Mouse (Mus musculus): ENCODE data around the gene Sh2b1. TPM values are rescaled to one million over a fixed set of nuclear protein-coding genes. Genes with fewer than 3 reads are reported as not detected.

The Sh2b1 gene
- polyA plus RNA-seq, 1 experiment from 2014 or later: 57.8 TPM

DNA sequence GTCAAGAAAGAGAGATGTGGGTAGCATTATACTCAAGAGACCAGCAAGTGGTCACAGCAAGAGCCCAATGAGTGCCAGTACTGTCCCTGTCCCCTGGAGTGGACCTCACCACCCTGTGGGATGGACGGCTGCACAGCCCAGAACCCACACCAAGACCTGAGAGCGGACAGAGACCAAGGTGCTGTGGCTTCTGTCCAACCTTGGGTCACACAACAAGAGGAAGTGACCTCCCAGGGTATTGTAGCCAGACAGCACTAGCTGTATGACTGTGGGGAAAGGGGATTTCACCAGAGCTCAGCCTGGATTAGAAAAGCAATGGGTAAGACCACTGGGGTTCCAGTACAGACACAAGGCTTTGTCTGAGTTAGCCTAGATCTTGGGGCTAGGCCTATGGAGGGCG lies 23.0 kb downstream of the Sh2b1 start:
- no peak overlapping the region for H3K9ac ChIP-seq
- no peak overlapping the region for H3K4me2 ChIP-seq
- no peaks in the 10 kb centered on the region for H3K9me3 ChIP-seq
- peaks cover 17% of the 10 kb centered on the region for H3K36me3 ChIP-seq
- no peak overlapping the region for H3K27ac ChIP-seq
- no peaks in the 10 kb centered on the region for H3K27me3 ChIP-seq
- no peak for ATAC-seq (ENCODE audit: insufficient number of reproducible peaks, insufficient read depth, low FRiP score, low TSS enrichment, low read depth)
- no peaks in the 10 kb centered on the region for H3K4me1 ChIP-seq
- WGBS: 88% methylated on average over 3 of the region's 3 CpGs
- H3K4me3 ChIP-seq: no peak overlapping the region

DNA sequence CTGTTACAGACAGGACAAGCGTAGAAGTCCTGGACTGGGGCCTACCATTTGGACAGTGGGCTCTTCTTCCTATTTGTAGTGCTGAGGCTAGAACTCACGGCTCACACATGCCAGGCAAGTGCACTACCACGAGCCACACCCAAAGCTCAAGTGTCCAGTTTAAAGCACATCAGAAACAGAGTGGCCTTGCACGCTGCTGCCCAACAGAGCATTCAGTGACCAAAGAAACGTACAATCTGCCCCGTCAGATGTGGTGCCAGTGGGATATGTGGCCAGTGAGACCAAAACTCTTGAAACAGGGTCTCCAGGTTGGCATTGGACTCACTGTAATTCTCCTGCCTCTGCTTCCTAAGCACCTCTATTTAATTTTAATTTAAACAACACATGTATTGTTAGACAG lies 24.6 kb downstream of the Sh2b1 start:
- ATAC-seq (ENCODE audit: insufficient number of reproducible peaks, insufficient read depth, low FRiP score, low TSS enrichment, low read depth): no peak
- Histone ChIP-seq H3K4me1 (no peaks in the 10 kb centered on the region), H3K9me3 (no peaks in the 10 kb centered on the region), H3K27ac (no peak overlapping the region), H3K9ac (no peak overlapping the region), H3K36me3 (peaks cover 34% of the 10 kb centered on the region), H3K27me3 (no peaks in the 10 kb centered on the region), H3K4me2 (no peak overlapping the region), H3K4me3 (no peak overlapping the region)
- WGBS: 86% methylated on average over 6 of the region's 6 CpGs

DNA sequence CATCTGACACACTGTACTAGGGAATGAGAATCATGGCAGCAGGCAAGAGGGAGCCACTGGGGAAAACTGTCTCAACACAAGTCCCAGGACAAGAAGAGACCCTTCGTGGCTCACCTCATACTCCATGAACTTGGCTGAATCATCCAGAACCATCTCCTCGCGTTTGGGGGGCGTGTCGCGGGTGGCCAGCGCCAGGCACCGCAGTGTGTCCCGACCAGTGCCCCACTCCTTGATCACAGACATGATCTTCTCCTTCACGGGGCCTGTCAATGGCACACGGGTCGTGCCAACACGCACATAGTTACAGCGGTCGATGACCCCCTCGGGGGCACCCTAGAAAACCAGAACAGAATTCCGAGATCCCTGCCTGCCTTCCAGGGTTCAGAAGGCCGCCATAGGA lies 25.2 kb downstream of the Sh2b1 start:
- Histone ChIP-seq H3K36me3 (peaks cover 40% of the 10 kb centered on the region), H3K4me2 (no peak overlapping the region), H3K27me3 (no peaks in the 10 kb centered on the region), H3K4me1 (no peaks in the 10 kb centered on the region), H3K27ac (no peak overlapping the region), H3K9me3 (no peaks in the 10 kb centered on the region), H3K9ac (no peak overlapping the region), H3K4me3 (no peak overlapping the region)
- ATAC-seq (ENCODE audit: insufficient number of reproducible peaks, insufficient read depth, low FRiP score, low TSS enrichment, low read depth): no peak
- 94% methylated on average over 18 of the region's 18 CpGs for WGBS

DNA sequence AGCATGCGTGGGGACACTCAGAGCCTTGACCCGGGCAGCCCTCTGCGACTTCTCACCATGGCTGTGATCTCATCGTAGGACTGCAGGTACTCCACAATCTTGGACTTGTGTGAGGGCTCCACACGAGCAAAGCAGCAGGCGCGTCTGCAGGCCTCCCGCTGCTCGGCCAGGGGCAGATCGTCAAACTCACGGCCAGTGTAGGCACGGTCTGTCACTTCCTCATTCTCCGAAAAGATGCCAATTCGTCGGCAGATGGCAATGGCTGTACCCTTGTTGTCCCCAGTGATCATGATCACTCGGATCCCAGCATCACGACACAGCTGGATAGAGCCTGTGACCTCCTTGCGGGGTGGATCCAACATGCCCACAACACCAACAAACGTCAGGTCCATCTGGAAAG lies 26.7 kb downstream of the Sh2b1 start:
- no peak for ATAC-seq (ENCODE audit: insufficient number of reproducible peaks, insufficient read depth, low FRiP score, low TSS enrichment, low read depth)
- H3K36me3 ChIP-seq: peaks cover 52% of the 10 kb centered on the region

DNA sequence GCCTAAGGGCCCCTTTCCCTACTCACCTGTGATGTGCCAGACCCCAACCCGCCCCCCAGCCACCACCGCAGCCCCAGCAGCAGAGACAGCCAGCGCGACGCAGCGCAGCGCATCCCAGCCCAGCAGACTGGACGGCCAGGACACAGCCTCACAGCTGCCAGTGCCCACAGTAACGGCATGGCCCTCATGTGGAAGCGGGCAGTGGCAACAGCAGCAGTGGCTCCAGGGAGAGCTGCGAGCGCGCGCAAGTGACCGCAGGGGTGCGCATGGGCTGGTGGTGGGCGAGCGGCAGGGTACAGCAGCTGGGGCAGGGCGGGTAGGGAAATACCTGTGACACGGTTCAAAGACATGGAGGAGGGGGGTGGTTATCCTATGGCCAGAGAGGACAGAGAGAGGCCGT lies 29.0 kb downstream of the Sh2b1 start:
- H3K27ac ChIP-seq: no peak overlapping the region
- H3K4me2 ChIP-seq: no peak overlapping the region
- H3K4me1 ChIP-seq: no peaks in the 10 kb centered on the region
- H3K36me3 ChIP-seq: peaks cover 69% of the 10 kb centered on the region
- ATAC-seq (ENCODE audit: insufficient number of reproducible peaks, insufficient read depth, low FRiP score, low TSS enrichment, low read depth): no peak
- no peaks in the 10 kb centered on the region for H3K9me3 ChIP-seq
- H3K27me3 ChIP-seq: no peaks in the 10 kb centered on the region
- no peak overlapping the region for H3K9ac ChIP-seq
- H3K4me3 ChIP-seq: no peak overlapping the region
- 90% methylated on average over 21 of the region's 21 CpGs for WGBS

More for the DNA sequence above, 26.7 kb downstream of the Sh2b1 start:
- Histone ChIP-seq H3K9ac (no peak overlapping the region), H3K27me3 (no peaks in the 10 kb centered on the region), H3K9me3 (no peaks in the 10 kb centered on the region), H3K4me1 (no peaks in the 10 kb centered on the region), H3K4me3 (no peak overlapping the region), H3K4me2 (no peak overlapping the region), H3K27ac (no peak overlapping the region)
- WGBS: 91% methylated on average over 19 of the region's 19 CpGs

DNA sequence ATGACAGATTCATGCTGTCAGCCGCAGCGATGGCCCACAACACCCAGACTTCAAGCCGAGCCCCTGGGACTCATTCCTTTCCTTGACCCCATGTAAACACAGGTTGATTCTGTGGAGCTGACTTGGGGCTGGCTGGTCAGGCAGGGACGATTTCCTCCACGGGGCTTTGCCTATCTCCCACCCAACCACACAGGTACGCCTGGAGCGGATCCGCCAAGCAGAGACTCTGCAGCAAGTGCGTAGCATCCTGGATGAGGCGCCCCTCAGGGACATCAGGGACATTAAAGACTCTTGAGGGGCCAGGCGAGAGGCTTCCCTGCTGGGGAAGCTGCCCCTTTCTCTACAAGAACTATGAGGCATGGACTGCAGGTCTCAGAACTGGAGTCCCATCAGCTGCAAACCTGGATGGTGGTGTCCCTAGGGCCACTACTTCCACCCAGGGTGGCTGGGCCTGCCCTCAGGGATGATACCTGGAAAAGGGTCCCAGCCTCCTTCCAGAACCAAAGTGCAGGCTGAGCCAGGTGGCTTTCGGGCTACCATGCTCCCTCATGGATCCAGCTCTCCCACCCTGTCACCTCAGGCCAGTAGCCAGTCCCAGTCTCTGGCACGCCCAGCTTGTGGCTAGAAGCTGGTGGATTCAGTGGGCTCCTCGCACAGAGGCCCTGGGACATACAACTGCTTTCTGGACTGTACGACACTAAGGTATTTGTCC lies 30.0 kb downstream of the Sh2b1 start:
- no peak for ATAC-seq (ENCODE audit: insufficient number of reproducible peaks, insufficient read depth, low FRiP score, low TSS enrichment, low read depth)
- no peak overlapping the region for H3K27ac ChIP-seq
- WGBS: 91% methylated on average over 15 of the region's 15 CpGs
- H3K9me3 ChIP-seq: no peaks in the 10 kb centered on the region
- no peaks in the 10 kb centered on the region for H3K27me3 ChIP-seq
- no peak overlapping the region for H3K4me2 ChIP-seq
- no peak overlapping the region for H3K9ac ChIP-seq
- H3K4me1 ChIP-seq: no peaks in the 10 kb centered on the region
- H3K36me3 ChIP-seq: peaks cover 75% of the 10 kb centered on the region
- no peak overlapping the region for H3K4me3 ChIP-seq

DNA sequence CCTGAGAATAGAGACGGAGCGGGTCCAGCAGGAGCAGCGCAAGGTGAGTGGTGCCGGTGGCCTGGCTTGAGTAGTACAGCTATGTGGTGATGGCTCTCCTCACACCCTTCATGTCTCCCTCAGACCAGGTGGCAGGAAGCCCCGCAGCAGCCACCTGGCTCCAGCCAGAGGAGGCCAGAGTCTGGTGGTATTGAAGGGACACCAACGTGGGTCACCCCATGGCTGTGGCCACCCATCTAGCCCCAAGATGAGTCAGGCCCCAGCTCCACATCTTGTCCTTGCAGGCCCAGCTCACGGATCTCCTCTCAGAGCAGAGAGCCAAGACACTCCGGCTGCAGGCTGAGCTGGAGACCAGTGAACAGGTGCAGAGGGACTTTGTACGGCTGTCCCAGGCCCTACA lies 30.7 kb downstream of the Sh2b1 start:
- no peak overlapping the region for H3K4me2 ChIP-seq
- no peak overlapping the region for H3K27ac ChIP-seq
- 93% methylated on average over 9 of the region's 9 CpGs for WGBS
- no peak overlapping the region for H3K9ac ChIP-seq
- H3K9me3 ChIP-seq: no peaks in the 10 kb centered on the region
- no peak overlapping the region for H3K4me3 ChIP-seq
- H3K27me3 ChIP-seq: no peaks in the 10 kb centered on the region
- ATAC-seq (ENCODE audit: insufficient number of reproducible peaks, insufficient read depth, low FRiP score, low TSS enrichment, low read depth): no peak
- no peaks in the 10 kb centered on the region for H3K4me1 ChIP-seq
- H3K36me3 ChIP-seq: peaks cover 79% of the 10 kb centered on the region

DNA sequence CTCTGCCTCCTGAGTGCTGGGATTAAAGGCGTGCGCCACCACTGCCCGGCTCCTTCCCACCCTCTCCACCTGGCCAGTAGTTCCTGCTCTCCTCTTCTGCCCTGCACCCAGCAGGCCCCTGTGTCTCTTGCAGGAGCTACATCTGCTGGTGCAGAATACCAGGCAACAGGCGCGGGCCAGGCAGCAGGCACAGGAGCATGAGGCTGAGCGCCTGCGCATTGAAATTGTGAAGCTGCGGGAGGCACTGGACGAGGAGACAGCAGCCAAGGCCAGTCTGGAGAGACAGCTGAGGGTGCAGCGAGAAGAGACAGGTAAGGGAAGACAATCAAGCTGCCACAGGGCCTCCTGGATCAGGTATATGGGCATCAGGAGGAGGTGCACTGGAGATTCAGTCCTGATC lies 31.2 kb downstream of the Sh2b1 start:
- Histone ChIP-seq H3K4me1 (no peaks in the 10 kb centered on the region), H3K4me2 (no peak overlapping the region), H3K36me3 (peaks cover 79% of the 10 kb centered on the region), H3K27ac (no peak overlapping the region), H3K9me3 (no peaks in the 10 kb centered on the region), H3K4me3 (no peak overlapping the region), H3K27me3 (no peaks in the 10 kb centered on the region), H3K9ac (no peak overlapping the region)
- ATAC-seq (ENCODE audit: insufficient number of reproducible peaks, insufficient read depth, low FRiP score, low TSS enrichment, low read depth): no peak
- WGBS: 97% methylated on average over 10 of the region's 10 CpGs

DNA sequence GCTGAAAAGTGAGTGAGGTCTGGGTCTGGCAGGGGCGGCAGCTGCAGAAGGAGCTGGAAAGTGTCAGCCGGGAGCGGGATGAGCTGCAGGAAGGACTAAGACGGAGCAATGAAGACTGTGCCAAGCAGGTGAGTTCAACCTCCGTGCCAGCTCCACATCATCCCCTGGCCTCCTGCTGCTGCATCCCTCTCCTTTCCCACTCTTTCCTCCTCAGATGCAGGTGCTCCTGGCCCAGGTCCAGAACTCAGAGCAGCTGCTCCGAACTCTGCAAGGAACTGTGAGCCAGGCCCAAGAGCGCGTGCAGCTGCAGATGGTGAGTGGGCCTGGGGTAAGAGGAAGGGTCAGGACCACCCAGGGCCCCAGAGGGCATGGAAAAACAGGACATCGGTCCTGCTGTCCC lies 35.1 kb downstream of the Sh2b1 start:
- ATAC-seq (ENCODE audit: insufficient number of reproducible peaks, insufficient read depth, low FRiP score, low TSS enrichment, low read depth): no peak
- WGBS: 82% methylated on average over 9 of the region's 9 CpGs
- H3K36me3 ChIP-seq: peaks cover 55% of the 10 kb centered on the region
- no peaks in the 10 kb centered on the region for H3K9me3 ChIP-seq
- H3K4me2 ChIP-seq: no peak overlapping the region
- H3K4me3 ChIP-seq: no peak overlapping the region
- no peaks in the 10 kb centered on the region for H3K27me3 ChIP-seq
- no peak overlapping the region for H3K27ac ChIP-seq
- no peaks in the 10 kb centered on the region for H3K4me1 ChIP-seq
- H3K9ac ChIP-seq: no peak overlapping the region

DNA sequence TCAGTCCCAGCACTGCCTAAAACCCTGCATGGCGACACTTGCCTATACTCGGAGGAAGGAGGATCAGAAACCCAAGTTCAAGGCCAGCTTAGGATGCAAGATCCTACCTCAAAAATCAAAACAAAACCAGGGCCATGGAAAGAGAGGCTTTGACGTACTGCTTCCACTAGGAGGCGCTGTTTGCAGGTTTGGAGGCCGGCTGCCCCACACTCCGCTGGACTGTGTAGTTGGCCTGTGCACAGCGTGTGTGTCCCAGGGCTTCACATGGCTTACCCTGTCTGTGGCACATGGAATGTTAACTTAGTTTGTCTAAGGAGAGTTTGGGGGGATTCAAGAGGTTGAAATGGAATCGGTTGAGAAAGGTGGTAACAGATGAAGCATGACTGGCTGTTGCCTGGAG lies 38.4 kb downstream of the Sh2b1 start:
- no peaks in the 10 kb centered on the region for H3K4me1 ChIP-seq
- H3K9me3 ChIP-seq: no peaks in the 10 kb centered on the region
- no peaks in the 10 kb centered on the region for H3K27me3 ChIP-seq
- H3K9ac ChIP-seq: no peak overlapping the region
- H3K36me3 ChIP-seq: peaks cover 45% of the 10 kb centered on the region
- 18% methylated on average over 8 of the region's 8 CpGs for WGBS
- no peak for ATAC-seq (ENCODE audit: insufficient number of reproducible peaks, insufficient read depth, low FRiP score, low TSS enrichment, low read depth)
- no peak overlapping the region for H3K4me3 ChIP-seq
- no peak overlapping the region for H3K27ac ChIP-seq
- H3K4me2 ChIP-seq: no peak overlapping the region

DNA sequence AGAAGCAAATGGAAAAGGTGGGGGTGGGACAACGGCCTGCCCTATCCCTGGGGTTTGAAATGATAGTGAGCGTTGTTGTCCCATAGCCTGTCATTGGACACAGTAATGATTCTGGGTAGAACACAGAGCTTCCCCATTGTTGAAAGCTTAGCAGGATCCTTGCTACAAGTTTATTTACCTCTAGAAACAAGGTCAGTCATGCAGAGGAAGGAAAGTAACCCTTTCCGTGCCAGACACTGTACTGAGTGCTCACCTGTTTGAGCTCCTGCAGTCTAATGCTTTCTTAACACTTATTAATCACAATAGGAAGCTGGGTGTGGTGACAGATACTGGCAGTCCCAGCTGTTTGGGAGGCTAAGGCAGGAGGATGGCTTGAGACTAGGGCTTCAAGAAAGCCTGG lies 39.4 kb downstream of the Sh2b1 start:
- H3K36me3 ChIP-seq: peaks cover 44% of the 10 kb centered on the region
- H3K4me2 ChIP-seq: no peak overlapping the region
- 83% methylated on average over 3 of the region's 3 CpGs for WGBS
- 0 out of 2 replicates have a peak overlapping the region, but pooled peaks have one; percentile 17 for H3K9ac ChIP-seq
- H3K27ac ChIP-seq: no peak overlapping the region
- no peak for ATAC-seq (ENCODE audit: insufficient number of reproducible peaks, insufficient read depth, low FRiP score, low TSS enrichment, low read depth)
- H3K4me1 ChIP-seq: no peaks in the 10 kb centered on the region
- no peaks in the 10 kb centered on the region for H3K9me3 ChIP-seq
- H3K4me3 ChIP-seq: no peak overlapping the region
- no peaks in the 10 kb centered on the region for H3K27me3 ChIP-seq

DNA sequence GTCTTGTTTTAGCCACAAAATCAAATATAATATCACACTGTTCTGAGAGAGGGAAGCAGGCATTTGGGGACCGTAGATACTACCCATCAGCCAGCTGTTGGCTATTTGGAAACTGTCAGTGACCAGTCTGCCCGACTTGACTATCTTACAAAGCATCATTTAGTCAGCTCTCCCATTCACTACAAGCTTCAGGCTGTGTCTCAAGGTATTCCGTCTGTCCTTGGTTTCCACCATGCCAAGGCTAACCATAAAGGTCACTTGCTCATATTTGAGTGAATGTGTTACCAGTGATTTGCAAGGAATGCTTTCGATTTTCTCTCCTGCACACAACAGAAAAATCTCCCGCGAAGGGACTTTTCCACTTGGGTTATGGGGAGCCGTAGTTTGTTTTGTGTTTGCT lies 40.5 kb downstream of the Sh2b1 start:
- Histone ChIP-seq H3K4me1 (peaks cover 6% of the 10 kb centered on the region), H3K4me2 (no peak overlapping the region), H3K27ac (no peak overlapping the region), H3K36me3 (peaks cover 38% of the 10 kb centered on the region), H3K9ac (no peak overlapping the region), H3K27me3 (no peaks in the 10 kb centered on the region), H3K4me3 (no peak overlapping the region), H3K9me3 (no peaks in the 10 kb centered on the region)
- no peak for ATAC-seq (ENCODE audit: insufficient number of reproducible peaks, insufficient read depth, low FRiP score, low TSS enrichment, low read depth)
- WGBS: 90% methylated on average over 7 of the region's 7 CpGs

Measured in embryonic facial prominence, embryonic 13.5 days (tissue).